Mouse (Mus musculus) intestine, embryonic 14.5 days (tissue): ENCODE data around the gene Rest. TPM values are rescaled to one million over a fixed set of nuclear protein-coding genes. Genes with fewer than 3 reads are reported as not detected.

Experiments used
- ATAC-seq: fragments of 200-750 bp; cut with Nextera tagmentation; replicated peaks from 2 replicates; pipeline ENCODE4 v1.8.0; 2017; ENCODE audit warnings: low read depth, moderate number of reproducible peaks, moderate TSS enrichment, moderate library complexity; ENCODE audit not compliant: low FRiP score, low TSS enrichment
- DNase-seq: peaks from one replicate; pipeline ENCODE4 v3.0.0-alpha.2; 2018; ENCODE audit warnings: low spot score
- H3K27ac ChIP-seq: fragments of 300-500 bp; sonication (generic); 2 replicates; pipeline ENCODE4 v1.5.1; 2014; ENCODE audit warnings: low read depth, mild to moderate bottlenecking, control low read depth
- H3K27me3 ChIP-seq: fragments of 300-500 bp; sonication (generic); replicated peaks from 2 replicates; pipeline ENCODE4 v1.6.1; 2014; ENCODE audit warnings: low read length, control low read depth; ENCODE audit not compliant: control insufficient read depth, insufficient read depth
- H3K36me3 ChIP-seq: fragments of 300-500 bp; sonication (generic); 2 replicates; pipeline ENCODE4 v1.6.1; 2014; ENCODE audit warnings: low read length, control low read depth; ENCODE audit not compliant: control insufficient read depth, insufficient read depth
- H3K4me1 ChIP-seq: fragments of 300-500 bp; sonication (generic); replicated peaks from 2 replicates; pipeline ENCODE4 v1.6.1; 2014; ENCODE audit warnings: low read length, control low read depth, mixed read lengths; ENCODE audit not compliant: control insufficient read depth, insufficient read depth
- H3K4me2 ChIP-seq: fragments of 300-500 bp; sonication (generic); 2 replicates; pipeline ENCODE4 v1.6.1; 2014; ENCODE audit warnings: low read length
- H3K4me3 ChIP-seq: fragments of 300-500 bp; sonication (generic); 2 replicates; pipeline ENCODE4 v1.5.1; 2014; ENCODE audit warnings: low read depth, low read length, control low read depth, mixed read lengths
- H3K9ac ChIP-seq: fragments of 300-500 bp; sonication (generic); 2 replicates; pipeline ENCODE4 v1.6.1; 2014; ENCODE audit warnings: mild to moderate bottlenecking, low read length
- H3K9me3 ChIP-seq: fragments of 300-500 bp; sonication (generic); 2 replicates; pipeline ENCODE4 v1.6.1; 2016; ENCODE audit warnings: low read length, control low read depth; ENCODE audit not compliant: control insufficient read depth
- WGBS: fragments of 180-500 bp; shearing (Covaris S2); extraction: QIAGEN DNeasy Blood & Tissue Kit; methylation state at CpG from one replicate; pipeline ENCODE4 v1.1.7; 2014; 5-methylcytosine and 5-hydroxymethylcytosine counted together
- microRNA-seq: library from miRNA; unstranded; fragments of <30 nt; microRNA quantifications from one replicate; pipeline ENCODE4, GENCODE M21; 2016
- polyA plus RNA-seq: library from polyadenylated mRNA; unstranded; fragments of >200 nt; fragmentation: Nextera tagmentation; extraction: Ambion mirVana; gene quantifications from 2 replicates; pipeline ENCODE4 v1.2.1, GENCODE M21; 2014

The Rest gene
- polyA plus RNA-seq, 1 experiment from 2014 or later: 33.6 TPM

DNA sequence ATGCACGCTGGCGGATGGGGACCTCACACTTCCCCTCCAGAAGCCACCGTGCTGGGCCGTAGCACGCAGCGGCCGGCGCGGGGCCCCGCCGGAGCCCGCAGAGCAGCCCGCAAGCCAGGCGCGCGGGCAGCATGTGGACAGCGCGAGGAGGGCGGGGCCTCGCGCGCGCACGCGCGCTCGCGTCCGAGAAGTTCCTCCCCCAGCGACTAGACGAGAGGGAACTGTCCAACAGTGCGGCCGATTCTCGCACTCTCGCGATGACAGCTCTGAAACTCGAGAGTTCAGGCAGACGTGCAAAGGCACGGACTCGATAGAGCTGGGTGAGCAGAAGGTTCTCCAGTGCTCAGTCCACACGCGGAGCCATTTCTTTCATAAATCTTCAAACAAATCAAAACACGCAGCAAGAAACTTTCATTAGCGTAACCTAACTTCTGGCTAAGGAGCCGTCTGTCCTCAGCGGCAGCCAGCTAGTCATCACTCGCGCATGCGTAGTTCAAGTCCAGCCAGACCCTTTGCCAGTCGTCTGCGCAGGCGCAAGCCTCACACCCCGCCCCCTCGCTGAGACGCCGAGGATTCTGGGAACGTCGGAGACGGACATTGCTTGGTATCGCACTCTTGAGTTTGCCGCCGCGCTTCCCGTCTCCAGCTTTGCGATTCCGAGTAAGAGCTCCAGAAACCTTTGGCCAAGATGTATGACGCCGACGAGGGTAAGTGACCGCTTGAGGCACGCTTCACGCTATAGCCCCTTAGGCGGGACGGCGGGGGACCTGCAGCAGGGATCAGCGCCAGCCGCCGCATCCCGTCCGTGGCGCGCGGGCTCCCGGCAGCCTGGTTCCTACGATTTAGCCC is 44.9 kb downstream of the Rest start, which contains the start of the genes Noa1 and Polr2b:
Gene Noa1 (minus strand): TSS at position 161 of the 849 bp plus-strand sequence.
Gene Polr2b (plus strand): TSS at position 224 of the 849 bp plus-strand sequence.
- Histone ChIP-seq H3K27ac (peak within 1 kb of the TSS; percentile 85), H3K9ac (peak within 1 kb of the TSS; percentile 84), H3K9me3 (no peaks in the 10 kb centered on the region), H3K4me1 (peaks cover 21% of the 10 kb centered on the region), H3K36me3 (peaks cover 41% of the 10 kb centered on the region), H3K4me2 (peak within 1 kb of the TSS; percentile 98), H3K27me3 (no peaks in the 10 kb centered on the region), H3K4me3 (peak within 1 kb of the TSS; percentile 86)
- ATAC-seq (peak; percentile 98), DNase-seq (peak; percentile 99)
- WGBS: under 1% methylated on average over 85 of the region's 85 CpGs

DNA sequence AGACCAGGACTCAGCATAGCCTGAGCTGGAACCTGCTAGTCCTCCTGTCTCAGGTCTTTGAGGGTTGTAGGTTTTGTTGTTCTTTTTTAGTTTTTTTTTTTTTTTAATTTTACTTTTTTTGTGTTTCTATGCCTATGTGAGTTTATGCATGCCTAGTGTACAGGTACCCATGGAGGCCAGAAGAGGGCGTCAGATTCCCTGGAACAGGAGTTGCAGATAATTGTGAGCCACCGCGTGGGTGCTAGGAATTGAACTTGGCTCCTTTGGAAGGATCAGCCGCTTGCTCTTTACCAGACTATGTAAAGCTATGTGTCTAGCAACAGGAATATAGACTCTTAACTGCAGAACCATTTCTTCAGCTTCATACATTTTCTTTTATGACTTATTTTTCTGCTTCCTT is 48.9 kb downstream of the Rest start:
- H3K4me3 ChIP-seq: no peak overlapping the region
- peaks cover 53% of the 10 kb centered on the region for H3K36me3 ChIP-seq
- ATAC-seq: no peak
- H3K27me3 ChIP-seq: no peaks in the 10 kb centered on the region
- WGBS: 96% methylated on average over 4 of the region's 4 CpGs
- H3K4me1 ChIP-seq: peaks cover 9% of the 10 kb centered on the region
- no peaks in the 10 kb centered on the region for H3K9me3 ChIP-seq
- H3K9ac ChIP-seq: no peak overlapping the region
- H3K27ac ChIP-seq: no peak overlapping the region
- no peak for DNase-seq
- no peak overlapping the region for H3K4me2 ChIP-seq

DNA sequence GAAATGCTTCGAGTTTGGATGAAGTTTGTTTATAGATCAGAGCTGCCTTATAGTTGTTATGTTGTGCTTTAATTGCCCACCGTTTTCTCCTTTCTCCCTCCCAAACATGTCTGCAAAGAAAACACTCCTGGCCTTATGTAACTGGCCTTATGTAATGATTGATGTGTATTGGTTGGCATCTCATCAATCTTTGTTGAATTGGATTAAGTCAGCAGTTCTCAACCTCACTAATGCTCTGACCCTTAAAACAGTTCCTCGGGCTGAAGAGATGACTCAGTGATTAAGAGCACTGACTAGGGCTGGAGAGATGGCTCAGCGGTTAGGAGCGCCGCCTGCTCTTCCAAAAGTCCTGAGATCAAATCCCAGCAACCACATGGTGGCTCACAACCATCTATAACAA is 49.7 kb downstream of the Rest start:
- H3K27me3 ChIP-seq: no peaks in the 10 kb centered on the region
- DNase-seq (no peak), ATAC-seq (no peak)
- H3K27ac ChIP-seq: no peak overlapping the region
- peaks cover 59% of the 10 kb centered on the region for H3K36me3 ChIP-seq
- WGBS: 86% methylated on average over 6 of the region's 6 CpGs
- H3K9me3 ChIP-seq: no peaks in the 10 kb centered on the region
- H3K9ac ChIP-seq: no peak overlapping the region
- H3K4me1 ChIP-seq: peaks cover 9% of the 10 kb centered on the region
- no peak overlapping the region for H3K4me3 ChIP-seq
- no peak overlapping the region for H3K4me2 ChIP-seq

DNA sequence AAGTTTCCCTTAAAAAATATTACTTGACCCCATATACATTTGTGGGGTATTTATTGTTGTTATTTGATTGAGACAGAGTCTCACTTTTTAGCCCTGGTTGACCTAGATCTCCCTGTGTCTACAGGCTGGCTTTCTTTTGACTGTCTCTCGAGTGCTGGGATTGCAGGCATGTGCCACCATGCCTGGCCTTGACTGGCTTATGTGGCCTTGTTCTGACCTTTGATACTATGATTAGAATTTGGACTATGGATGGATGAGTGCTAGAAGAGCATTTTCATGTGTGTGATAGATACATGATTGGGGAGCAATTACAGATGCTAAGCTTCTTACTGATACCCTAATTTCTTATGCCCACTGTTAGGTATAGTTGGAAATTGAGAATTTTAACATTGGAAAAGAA is 59.6 kb downstream of the Rest start:
- H3K4me1 ChIP-seq: no peaks in the 10 kb centered on the region
- no peak overlapping the region for H3K4me3 ChIP-seq
- DNase-seq (no peak), ATAC-seq (no peak)
- H3K9ac ChIP-seq: no peak overlapping the region
- no peak overlapping the region for H3K27ac ChIP-seq
- H3K36me3 ChIP-seq: peaks cover 95% of the 10 kb centered on the region
- no peaks in the 10 kb centered on the region for H3K9me3 ChIP-seq
- no peaks in the 10 kb centered on the region for H3K27me3 ChIP-seq
- 88% methylated on average over 1 of the region's 1 CpGs for WGBS
- H3K4me2 ChIP-seq: no peak overlapping the region

DNA sequence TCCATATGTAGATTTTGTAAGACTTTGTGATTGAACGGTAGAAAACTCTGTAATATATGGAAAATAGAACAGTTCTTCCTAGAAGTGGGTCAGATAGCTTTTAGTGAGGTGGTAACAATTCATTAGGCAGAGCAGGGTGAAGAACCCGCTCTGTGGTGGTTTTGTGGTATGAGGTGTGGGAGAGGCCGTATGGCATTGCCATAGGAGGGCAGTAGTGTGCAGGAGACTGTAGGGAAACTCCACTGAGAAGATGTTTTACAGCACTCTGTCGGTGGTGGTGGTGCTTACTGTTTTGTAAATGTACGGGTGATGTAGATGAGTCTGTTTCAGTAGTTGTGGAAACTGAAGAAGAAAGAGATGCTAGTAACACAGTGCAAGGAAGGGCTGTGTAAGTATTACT is 64.9 kb downstream of the Rest start:
- H3K4me2 ChIP-seq: no peak overlapping the region
- no peak overlapping the region for H3K27ac ChIP-seq
- H3K9ac ChIP-seq: no peak overlapping the region
- peaks cover 91% of the 10 kb centered on the region for H3K36me3 ChIP-seq
- DNase-seq: no peak
- H3K4me1 ChIP-seq: no peaks in the 10 kb centered on the region
- no peak overlapping the region for H3K4me3 ChIP-seq
- H3K9me3 ChIP-seq: no peaks in the 10 kb centered on the region
- 78% methylated on average over 5 of the region's 5 CpGs for WGBS
- H3K27me3 ChIP-seq: no peaks in the 10 kb centered on the region
- ATAC-seq: no peak

Small RNA genes lying within 50 kb of the gene (microRNA-seq; reads per million reads assigned to microRNA genes)
- gene Mir5098: not detected

Other genes starting within 250 kb of the Rest start
- 1.0 and 1.2 TPM in 2 replicates for gene Thegl, start 249.5 kb upstream of the Rest start, polyA plus RNA-seq
- 6.7 and 8.5 TPM in 2 replicates for gene Hopx, start 150.4 kb upstream of the Rest start, polyA plus RNA-seq
- 1.3 and 1.6 TPM in 2 replicates for gene Spink2, start 54.0 kb upstream of the Rest start, polyA plus RNA-seq
- gene Noa1, start 44.6 kb downstream of the Rest start, polyA plus RNA-seq: 30.3 and 30.4 TPM in 2 replicates
- 59.8 and 67.5 TPM in 2 replicates for gene Polr2b, start 44.7 kb downstream of the Rest start, polyA plus RNA-seq
- 52.4 and 57.9 TPM in 2 replicates for gene Igfbp7, start 142.6 kb downstream of the Rest start, polyA plus RNA-seq